Mouse (Mus musculus) brain, adult 10 weeks (tissue): ENCODE measurements around the gene Dnah7b. TPM values are rescaled to one million over a fixed set of nuclear protein-coding genes. Genes with fewer than 3 reads are reported as not detected.

Source experiments
- polyA plus RNA-seq: library from polyadenylated mRNA; stranded (reverse); fragments of 350-450 nt; fragmentation: Illumina TruSeq; extraction: RNeasy Lipid Tissue Mini Kit (QIAGEN cat#74804); gene quantifications from one replicate; pipeline ENCODE4 v1.2.3, GENCODE M21; 2015; ENCODE audit warnings: low read depth, low replicate concordance

Dnah7b gene
- 2.7 TPM for polyA plus RNA-seq

DNA sequence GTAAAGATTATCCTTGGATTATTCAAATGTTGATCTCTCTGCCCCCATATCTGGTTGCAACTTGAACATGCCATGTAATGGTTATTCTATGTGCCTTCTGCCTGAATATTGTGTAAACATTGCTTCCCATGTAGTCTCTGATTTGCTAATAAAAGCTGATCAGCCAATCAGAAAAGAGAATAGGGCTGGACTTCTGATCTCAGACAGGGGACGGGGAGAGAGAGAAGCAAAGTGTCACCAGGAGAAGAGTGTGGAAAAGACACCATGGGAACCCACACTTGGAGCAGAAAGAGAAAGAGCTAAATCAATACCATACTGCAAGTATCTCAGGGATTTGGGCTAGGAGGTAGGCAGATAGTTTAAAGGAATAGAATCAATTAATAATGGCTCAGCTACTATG is at the start of gene Dnah7b:
Dnah7b (plus strand) TSS at position 301 of the 400 bp plus-strand sequence.

Other genes starting within 250 kb of the Dnah7b start
- not detected for gene Gm5269, start 176.0 kb upstream of the Dnah7b start, polyA plus RNA-seq
- gene Slc40a1, start 139.8 kb upstream of the Dnah7b start, polyA plus RNA-seq: 9.7 TPM